Mouse (Mus musculus): Measurements from ENCODE around the gene Rassf2.

- no peak for TF ChIP-seq GATA1 (IDR thresholded peaks at IDR 0.05; ENCODE audit: borderline replicate concordance, low read length)
- no peak for TF ChIP-seq FLI1 (IDR thresholded peaks at IDR 0.05; ENCODE audit: low read length)
These were observed 6.3 kb upstream of the Rassf2 start for GRCm38 (mm10) chr2:132036326-132036725.

Measured in megakaryocyte, embryonic 14.5 days (primary cell).